Mouse (Mus musculus) ovary, postnatal 36 days (tissue): ENCODE results near the gene Trnau1ap.
"Not testable (repeated sequence)": the region's sequence is repeated elsewhere in the genome, so short reads cannot be mapped to it uniquely, and the experiment has no call there.

Source experiments
- DNase-seq: peaks from one replicate; pipeline ENCODE4 v3.0.0; 2022; ENCODE audit warnings: low spot score, mixed read lengths

Trnau1ap gene

DNA sequence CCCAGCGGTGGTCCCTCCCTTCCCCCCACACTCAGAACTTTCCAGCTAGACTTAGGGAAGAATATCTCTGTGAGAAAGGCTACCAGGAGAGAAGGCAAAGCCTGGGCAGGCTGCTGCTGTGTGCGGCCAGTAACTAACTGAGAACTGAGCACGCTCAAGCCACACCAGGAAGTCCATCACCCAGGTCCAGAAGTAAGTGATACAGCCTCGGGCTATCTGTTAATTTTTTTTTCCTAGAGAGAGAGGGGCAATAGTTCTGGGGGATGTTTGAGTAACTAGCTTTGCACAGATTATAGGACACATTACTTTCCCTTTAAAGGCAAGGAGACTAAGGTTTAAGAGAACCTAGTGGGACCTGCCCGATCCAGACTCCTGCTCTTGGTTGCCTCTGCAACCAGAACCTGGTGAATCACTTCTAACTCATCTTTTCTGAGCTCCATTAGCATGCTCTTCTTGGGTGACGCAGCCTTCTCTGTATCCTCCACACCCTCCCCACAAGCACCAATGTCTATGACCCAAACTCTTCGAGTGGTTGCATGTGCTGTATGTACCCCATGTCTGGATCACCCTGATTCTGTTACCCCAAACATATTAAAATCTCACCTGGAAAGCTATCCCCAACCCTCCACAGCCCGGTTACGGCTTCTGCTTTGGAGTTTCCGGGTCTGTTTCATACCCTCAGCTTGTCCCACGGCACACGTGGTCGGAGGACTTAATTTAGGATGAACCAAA is 15.2 kb upstream of the Trnau1ap start:
- no peak for DNase-seq

DNA sequence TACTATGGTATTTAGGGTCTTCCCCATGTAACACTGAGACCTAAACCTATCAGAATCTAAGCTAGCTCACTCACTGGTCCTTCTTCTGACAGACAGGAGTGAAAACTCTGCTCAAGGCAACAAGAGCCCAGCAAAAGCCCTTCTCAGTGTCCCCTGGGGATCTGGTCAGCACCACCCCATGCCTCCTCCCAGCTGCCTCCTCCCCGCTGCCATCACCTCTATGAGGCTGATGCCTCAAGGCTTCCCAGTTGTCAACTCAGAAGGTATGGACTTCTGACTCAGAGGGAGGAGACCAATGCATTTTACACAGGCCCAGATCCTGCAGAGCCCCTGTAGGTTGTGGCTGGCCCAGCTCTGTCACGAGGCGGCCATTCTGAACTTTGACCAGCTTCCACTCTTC is 12.1 kb upstream of the Trnau1ap start:
- no peak for DNase-seq

DNA sequence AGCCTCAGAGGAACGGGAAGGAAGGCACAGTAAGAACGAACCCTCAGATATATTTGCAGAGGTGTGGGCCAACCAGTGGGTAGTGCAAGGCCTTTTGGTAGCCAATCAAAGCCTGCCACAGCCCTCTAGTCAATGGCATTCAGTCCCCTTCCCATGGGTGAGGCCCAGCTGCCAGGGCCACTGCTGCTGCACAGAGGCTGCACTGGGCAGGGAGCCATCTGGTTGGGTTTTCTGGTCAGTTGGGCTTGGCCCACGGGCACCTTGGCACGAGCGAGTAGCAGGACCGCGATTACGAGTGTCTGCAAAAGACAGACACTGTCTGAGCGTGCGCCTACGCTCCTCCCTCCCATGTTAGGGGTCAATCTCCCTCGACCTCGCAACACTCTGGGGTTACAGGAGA is 9.6 kb upstream of the Trnau1ap start:
- DNase-seq, result peak; percentile 40

DNA sequence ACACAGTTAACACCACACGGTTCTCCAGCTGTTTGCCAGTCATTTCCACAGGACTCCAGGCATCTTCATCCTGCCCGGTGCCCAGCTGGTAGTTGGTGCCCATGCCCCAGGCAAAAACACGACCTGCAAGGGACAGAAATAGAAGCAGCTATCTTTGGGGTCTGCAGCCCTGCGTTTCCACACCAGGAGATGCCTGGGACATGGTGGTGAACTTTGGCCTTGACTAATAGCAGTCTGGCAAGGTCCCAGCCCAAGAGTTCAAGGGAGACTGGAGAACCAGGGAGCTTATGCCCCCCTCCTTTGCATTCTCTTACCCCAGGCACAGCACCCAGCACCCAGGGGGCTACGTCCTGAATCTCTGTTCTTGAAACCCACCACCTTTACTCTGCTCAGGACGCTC is 3.5 kb upstream of the Trnau1ap start:
- DNase-seq, result no peak

DNA sequence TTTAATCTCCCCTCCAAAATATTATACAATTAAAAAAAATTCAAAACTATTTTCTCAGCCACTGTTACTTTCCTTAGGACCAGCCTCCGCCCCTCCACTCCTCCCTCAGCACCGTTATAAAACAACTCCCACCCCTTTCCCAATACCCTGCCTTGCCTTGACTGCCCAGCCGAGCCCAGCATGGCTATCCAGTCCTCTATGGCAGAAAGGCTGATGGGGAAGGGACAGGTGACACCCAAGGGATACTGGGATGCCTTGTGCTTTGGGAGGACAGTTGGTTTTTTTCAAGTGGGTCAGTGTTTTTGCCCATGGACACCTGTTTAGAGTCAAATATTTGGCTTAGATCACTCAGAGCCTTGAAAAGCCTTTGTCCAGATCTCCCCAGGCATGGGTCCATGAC is 2.6 kb upstream of the Trnau1ap start:
- no peak for DNase-seq

DNA sequence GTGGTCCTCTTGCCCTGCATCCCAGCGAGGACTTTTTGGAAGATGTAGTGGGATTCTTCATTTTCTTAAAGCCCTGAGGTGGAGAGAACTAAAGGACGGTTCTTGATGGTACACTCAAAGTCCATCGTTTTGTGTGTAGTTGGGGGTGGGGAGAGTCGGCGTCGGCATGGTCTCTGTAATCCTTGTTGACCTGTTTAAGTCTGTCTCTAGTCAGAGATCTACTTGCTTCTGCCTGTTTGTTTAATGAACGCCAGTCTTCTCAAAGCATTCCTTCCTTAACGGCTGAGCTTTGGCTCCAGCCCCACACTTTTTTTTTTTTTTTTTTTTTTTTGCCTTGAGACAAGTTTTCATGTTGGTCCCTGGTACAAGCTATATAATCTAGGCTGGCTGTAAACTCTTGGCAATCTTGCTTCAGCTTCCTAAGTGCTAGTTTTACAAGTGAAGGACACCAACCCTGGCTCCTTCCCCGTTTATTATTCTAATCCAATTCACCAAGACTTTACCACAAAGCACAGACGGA is 557 bp upstream of the Trnau1ap start:
- DNase-seq, result no peak

DNA sequence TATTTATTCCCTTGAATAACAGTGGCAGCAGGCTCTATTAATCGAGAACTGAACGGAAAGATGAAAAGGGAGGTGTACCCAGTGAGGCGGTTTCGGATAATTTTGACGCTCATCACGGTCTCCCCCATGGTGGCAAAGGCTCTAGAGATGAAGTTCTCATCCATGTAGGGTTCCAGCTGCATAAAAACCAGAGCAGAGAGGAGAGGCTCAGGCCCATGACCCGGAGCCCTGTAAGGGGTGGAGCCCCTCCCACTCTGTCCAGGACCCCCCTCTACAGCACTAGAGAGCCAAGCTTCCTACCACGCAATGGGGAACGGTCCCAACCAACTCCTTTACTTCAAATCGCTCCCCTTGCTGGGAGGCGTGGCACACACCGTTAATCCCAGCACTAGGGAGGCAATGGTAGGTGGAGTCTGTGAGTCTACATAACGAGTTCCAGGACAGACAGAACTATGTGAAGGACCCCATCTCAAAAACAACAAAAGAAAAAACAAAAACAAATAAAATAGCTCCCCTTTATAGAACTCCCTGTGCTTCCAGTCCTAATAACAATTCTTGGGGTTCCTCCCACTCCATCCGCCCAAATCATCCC is 851 bp downstream of the Trnau1ap start:
- no peak for DNase-seq

DNA sequence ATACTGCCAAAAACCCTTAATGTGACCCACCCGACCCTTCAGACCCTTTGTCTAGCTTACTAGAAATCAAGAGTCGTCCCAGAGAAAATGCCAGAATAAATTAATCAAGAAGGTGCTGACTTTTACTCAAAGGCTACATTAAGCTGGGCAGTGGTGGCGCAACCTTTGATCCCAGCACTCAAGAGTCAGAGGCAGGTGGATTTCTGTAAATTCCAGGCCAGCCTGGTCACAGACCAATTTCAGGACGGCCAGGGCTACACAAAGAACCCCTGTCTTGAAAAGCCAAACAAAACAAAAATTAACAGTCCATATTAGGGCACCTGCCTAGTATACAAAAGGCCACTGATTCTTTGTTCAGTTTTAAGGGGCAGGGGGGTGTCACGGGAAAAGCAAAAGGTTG is 2.9 kb downstream of the Trnau1ap start:
- DNase-seq, result no peak

DNA sequence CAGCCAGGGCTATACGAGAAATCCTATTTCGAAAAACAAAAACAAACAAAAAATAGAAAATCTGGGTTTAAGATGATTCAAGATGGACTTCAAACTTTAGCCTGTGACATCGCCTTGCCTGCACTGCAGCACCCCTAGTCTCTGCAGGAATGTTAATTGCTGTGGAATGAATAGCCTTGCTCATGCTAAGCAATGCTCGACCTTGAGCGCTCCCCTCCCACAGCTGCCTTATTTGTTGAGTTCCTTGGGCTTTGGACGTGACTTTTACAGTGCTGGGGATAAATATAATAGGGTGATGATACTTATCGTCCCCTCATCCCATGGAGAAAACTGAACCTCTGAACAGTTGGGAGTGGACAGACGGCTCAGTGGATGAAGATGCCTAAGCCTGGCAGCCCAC is 13.6 kb downstream of the Trnau1ap start:
- DNase-seq, result peak; percentile 27

DNA sequence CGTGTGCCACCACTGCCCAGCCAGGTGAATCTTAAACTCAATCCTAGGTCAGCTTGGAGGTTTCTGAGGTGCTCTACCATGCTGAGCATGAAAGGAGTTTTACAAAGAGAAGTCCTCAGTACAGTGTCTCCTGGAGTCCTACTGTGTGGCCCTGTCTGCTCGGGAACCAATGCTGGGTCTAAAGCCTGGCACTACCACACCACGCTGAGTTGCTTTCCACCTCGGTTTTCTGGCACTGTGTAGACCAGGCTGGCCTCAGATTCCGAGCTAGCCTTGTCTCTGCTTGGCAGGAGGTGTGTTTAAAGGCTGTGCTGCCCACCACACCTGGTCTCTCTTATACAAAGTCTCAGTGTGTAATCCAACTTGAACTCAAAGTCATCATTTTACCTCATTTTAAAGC is 16.7 kb downstream of the Trnau1ap start:
- no peak for DNase-seq

DNA sequence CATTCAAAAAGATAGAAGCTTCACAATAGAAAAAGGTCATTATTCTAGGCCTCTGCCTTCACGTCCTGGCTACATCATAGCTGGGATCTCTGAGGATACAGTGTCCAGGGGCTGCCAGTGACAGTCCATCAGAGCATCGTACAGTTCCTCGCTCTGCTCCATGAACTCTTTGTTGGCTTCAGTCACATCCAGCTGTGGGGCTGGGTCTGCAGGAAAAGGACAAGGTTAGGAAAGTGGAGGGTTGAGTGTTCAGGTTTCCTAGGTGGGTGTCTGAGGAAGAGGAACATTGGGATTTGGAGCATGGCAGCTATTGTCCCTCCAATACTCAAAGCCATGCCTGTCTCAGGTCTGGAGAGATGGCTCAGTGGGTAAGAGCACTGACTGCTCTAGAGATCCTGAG is 17.5 kb downstream of the Trnau1ap start:
- no peak for DNase-seq

DNA sequence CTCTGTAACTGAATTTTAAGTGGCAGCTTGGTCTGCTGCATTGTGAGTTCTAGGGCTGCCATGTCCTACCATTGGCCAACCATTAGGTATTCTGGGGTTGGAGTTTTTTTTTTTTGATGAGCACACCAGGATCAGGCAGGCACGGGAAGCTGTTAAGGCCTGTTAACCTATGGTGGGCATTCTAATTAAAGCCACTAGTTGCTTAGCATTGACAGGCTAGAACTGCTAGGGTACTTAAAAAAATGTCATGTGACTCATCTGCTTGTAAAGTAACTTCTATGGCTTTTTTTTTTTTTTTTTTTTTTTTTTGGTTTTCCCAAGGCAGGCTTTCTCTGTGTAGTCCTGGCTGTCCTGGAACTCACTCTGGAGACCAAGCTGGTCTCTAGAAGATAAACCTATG is 18.1 kb downstream of the Trnau1ap start:
- DNase-seq, result no peak

DNA sequence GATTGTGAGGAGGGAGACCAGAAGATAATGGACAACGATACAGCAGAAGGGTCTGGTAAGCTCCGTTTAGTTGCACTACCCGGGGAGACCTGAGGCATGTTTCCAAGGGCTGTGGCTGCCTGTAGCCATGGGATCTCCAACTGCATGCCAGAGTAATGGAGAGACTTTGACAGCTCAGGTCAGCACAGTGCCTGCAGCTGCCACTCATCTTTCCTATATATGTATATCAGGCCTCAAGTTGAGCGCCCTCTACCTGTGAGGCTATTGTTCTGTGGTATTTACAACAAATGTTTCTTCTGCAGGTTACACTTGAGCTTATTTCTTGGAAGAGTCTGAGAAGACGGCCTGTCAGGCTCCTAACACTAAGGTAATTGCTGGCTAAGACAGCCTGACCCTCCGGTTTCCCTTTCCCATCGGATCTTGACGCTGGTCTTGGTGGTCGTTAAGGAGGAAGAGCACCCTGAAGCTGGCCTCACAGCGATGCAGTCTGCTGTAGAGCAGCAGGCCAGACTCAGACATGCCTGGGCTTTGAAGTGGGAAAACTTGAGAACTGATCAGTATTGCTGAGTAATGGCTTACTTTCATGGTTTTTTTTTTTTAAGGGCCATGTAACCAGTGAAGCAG is 19.4 kb downstream of the Trnau1ap start:
- DNase-seq, result no peak

DNA sequence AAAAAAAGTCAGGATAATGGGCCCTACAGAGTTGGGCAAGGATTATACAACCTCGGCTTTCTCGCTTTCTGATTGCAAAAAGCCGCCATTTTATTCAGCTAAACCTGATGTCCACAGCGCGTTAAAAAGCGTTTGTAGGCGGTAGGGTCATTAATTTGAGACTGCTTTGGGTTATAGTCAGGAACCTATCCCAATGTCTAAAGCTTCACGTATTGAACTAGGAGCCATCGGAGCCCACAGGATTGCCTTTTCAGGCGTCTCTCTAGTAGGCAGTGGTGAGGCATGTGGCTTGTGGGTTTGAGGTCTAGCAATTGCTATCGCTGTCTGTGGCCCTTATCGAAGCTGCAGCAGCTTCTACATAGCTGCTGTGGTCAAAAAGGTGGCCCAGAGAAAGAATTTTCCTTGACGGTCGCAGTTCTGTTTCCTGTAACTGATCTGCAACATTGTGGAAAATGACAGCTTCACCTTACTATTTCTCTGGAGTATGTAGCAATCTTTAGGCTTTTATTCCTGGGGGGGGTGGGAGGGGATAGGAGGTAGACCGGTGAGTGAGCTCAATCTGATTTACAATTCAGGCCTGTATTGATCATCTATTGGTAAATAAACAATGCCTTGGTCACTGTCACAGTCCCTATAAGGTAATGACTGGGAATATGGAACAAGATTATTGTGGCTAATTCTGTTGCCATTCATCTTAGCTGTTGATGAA is 20.0 kb downstream of the Trnau1ap start:
- no peak for DNase-seq

DNA sequence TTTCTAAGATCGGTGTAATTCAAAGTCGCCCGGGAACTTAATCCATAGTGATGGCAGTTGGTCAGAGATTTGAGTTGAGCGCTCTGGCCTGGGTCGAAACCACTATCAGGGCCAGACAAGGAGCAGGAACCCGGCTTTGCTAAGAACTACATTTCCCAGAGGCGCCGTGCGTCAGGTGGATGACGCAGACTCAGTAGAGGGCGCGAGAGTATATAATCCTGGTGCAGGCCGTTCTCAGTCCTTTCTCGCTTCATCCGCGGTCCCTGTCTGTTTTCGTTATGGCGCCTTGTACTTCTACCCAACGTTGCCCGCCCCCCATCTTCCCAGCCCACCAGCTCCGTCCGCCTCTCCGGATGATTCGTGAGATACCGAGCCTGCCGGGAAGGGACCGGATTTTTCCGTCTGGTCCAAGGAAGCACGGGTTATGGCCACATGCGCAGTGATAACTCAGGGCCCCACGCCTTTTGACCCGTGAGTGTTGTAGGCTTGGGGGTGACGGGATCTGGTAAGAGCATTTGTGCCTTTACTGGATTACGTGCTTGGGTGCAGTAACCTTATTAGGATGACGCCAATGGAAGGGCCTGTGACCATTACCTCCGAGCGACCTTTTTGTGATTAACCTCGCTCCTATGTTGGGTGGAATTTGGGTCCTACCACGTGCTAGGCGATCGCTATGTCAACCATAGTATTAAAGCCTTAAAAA is 20.8 kb downstream of the Trnau1ap start:
- DNase-seq, result peak; percentile 87

DNA sequence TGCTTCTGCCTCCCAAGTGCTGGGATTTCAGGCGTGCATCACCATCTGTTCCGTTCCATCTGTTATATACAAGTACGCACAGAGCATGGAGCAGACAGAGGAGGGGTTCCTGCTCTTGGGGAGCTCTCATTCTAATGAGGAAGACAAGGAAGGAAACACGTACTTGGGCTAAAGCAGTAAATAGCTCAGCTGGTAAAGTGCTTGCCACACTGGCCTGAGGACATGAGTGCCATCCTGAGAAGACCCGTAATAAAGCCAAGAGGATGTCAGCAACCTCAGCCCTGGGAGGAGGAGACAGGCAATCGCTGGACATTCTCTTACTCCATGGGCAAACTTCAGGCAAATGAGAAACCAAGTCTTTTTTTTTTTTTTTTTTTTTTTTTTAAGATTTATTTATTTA is 23.3 kb downstream of the Trnau1ap start:
- DNase-seq, result no peak

DNA sequence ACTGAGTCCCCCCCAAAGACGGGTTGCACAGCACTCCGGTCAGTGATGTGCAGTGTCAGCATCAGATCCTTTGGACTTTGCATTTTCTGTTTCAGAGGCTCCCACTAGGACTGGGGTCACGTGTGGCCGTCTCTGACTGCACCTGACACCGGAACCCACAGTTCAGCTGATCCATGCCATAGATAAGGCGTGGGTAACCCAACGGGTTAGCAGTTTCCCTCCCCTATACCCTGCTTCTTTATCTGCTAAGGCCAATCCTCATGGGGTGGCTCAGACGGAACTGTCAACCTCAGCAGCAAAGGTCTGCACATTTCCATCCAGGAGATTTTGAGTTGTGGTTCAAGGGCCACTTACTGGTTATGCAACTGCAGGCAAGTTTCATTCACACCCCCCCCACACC is 24.1 kb downstream of the Trnau1ap start:
- DNase-seq, result no peak

DNA sequence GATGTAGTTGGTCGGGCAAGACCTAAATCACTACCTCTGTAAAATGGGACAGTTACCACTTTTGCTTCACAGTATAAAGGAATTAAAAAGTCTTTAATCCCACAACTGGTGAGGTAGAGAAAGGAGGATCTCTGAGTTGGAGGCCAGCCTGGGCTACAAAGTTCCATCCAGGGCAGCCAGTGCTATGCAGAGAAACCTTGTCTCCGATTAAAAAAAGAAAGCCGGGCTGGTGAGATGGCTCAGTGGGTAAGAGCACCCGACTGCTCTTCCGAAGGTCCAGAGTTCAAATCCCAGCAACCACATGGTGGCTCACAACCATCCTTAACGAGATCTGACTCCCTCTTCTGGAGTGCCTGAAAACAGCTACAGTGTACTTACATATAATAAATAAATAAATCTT is 25.9 kb downstream of the Trnau1ap start:
- not testable (repeated sequence) for DNase-seq

DNA sequence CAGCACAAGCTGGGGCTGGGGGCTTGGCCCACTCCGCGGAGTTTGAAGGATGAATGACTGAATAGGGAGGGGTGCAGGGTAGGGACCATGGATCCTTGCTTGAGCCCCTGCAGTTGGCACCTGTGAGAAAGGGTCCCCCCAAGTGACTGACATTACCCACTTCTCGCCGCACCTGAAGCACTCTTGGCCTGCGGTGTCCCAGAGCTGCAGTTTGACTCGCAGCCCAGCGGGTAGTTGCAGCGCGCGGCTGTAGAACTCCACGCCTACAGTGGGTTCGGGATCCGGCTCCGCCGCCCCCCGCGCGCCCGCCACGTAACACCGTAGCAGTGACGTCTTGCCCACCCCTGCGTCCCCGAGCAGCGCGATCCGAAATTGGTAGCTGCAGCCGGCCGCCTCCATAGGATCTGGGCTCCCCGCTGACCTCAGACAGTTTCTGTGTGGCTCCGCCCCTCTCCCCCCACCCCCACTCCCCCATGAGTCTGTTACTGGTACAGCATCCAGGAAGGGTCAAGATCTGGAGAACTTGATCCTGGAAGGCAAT is 26.3 kb downstream of the Trnau1ap start, which contains the start of gene Rab42:
Rab42 (minus strand) TSS at position 447 of the 541 bp plus-strand sequence.
- peak; percentile 58 for DNase-seq

DNA sequence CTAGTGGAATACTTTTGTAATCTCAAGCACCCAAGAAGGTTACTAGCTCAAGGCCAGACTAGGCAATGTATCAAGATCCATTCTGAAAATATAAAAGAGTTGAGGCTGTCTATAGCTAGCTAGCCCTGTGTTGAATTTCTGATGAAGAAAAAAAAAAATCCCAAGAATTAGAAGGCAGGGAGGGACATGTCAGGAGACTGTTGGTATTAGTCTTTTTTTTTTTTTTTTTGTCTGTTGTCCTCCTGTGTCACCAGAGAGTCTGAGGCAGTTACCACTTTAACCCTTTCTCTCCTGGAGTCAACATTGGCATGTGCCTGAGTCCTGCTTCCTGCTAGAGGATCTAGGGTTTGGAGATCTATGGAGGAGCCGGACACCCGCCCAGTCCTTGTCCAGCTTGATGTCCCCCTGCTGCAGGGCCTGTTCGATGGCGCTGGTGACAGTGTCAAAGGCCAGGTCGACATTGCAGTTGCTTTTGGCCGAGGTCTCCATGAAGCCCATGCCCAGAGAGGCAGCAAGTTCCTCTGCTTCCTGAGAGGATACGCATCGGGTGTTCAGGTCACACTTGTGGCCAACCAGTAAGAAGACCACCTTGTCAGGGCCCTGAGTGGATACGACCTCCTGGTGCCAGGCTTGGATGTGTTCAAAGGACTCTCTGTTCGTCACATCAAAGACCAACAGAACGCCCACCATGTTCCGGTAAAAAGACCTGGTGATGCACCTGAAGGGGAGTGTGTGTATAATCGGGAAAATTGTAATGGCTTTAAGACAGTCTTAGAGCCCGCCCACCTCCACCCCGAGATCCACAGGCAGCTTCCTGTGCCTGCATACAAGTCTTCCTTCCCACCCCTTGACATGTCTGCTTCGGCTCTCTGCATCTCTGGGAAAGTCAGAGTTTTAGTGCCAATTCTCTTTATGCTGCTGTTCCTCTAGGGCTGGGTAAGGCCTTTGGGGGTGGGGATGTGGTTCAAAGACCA is 27.1 kb downstream of the Trnau1ap start:
- no peak for DNase-seq

DNA sequence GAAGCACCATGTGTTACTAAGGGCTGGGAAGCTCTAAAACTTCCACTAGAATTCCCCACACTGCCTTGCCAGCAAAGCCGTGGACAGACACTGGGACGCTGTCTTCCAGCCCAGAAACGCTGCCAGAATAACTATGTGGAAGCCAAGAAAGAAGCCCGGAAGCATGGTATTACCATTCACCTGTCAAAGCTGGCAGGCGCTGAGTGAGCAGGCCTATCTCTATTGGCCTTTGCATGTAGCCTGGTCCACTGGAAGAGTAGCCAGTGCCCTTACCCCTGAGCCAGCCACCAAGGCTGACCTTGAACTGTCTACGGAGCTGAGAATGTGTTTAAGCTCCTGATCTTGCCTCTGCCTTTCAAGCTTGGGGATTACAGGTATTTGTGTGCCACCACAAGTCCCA is 27.9 kb downstream of the Trnau1ap start:
- no peak for DNase-seq
